Mouse (Mus musculus): ENCODE measurements around the gene Clvs2.

Gene Clvs2

DNA sequence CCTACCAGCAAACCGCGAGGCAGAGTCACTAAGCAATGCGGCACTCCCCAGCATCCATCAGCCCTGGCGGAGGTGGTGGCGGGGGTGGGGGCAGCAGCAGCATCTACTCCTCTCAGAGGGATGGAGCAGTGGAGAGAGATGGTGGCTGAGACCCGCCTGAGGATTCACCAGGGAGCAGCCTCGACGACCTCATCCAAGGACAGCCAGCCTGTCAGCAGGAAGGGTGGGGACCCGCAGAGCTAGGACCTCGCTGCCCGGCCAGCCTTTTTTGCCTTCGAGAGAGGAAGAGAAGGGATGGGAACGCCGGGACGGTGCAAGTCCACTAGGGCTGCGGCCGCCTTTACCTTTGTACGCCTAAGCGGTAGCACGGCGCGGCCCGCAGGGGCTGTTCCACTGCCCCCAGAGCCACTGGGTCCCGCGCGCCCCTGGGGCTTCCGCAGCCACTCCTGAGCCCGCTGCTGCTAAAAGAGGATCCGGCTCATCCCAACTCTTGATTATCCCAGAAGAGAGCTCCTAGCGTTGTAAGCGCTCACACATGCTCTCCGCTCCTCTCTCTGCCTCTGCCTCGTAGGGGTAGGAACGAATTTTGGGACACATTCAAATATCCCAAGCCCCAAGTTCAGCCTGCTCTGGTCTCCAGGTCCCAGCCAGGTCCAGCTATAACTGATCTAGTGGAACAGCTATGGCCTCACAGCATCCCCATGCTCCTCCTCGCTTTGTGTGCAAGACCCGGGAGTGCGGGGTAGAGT, at the start of gene Clvs2:
Gene Clvs2, minus strand, starts transcription at position 639 of the 749 bp plus-strand sequence.
- no peak for DNase-seq (ENCODE audit: low read depth in 2 of 2, low spot score in 2 of 2)

DNA sequence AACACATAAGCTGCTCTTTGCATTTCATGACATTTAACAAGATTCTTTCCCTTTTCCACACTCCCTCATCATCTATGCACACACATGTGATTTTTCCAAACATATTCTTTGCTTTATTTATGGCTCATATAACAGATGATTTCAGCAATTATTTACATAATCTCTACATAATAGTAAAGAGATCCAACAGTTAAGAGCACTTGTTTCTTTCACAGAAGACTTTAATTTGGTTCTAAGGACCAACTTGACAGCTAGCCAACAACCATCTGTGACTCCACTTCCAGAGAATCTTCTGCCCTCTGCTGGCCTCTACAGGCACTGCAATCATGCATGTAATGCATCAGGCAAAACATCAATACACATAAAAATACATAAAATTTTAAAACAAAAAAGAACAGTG, 28.6 kb upstream of the Clvs2 start:
- DNase-seq (ENCODE audit: low read depth in 2 of 2, low spot score in 2 of 2), result no peak

DNA sequence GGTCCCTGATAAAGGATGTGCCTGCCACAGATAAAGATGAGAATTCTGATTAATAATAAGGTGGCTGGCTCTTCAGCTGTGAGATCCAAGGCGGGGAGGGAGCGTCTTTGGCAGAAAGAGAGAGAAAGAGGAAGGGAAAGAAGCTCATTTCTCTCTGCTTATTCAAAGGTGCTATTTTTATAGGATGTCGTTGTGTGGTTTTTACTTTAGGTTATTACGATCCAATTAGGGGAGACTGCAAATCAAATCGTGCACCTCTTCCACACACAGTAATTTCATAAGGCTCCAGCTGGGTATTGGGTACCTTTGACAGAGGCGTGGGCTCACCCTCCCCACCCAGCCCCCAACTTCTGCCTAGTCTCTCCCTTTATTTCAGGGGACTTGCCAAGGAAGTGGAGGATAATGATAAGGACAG, 985 bp downstream of the Clvs2 start:
- no peak for DNase-seq (ENCODE audit: low read depth in 2 of 2, low spot score in 2 of 2)

DNA sequence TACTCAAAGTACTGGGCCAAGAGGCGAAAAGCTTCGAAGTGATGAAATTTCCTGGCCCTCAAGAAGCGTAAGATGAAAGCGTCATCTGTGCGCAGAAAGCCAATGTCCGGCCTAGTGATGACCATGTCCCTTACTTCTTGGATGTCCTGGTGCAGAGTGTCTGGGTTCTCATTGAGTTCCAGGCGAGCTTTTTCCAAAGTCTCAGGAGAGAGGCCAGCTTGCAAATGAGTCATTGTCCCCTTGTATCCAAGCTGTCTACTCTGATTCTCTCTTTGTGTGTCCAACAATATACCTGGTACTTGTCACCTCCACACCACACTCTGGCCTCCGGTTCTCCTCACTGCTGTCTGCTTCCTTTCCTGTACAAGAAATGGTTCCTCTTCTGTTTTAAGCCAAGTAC, 1.9 kb downstream of the Clvs2 start:
- DNase-seq (ENCODE audit: low read depth in 2 of 2, low spot score in 2 of 2), result no peak

- no peak for DNase-seq (ENCODE audit: low read depth in 2 of 2, low spot score in 2 of 2)
Observed at GRCm38 (mm10) chr10:33616207-33616606, 8.4 kb downstream of the Clvs2 start.

DNA sequence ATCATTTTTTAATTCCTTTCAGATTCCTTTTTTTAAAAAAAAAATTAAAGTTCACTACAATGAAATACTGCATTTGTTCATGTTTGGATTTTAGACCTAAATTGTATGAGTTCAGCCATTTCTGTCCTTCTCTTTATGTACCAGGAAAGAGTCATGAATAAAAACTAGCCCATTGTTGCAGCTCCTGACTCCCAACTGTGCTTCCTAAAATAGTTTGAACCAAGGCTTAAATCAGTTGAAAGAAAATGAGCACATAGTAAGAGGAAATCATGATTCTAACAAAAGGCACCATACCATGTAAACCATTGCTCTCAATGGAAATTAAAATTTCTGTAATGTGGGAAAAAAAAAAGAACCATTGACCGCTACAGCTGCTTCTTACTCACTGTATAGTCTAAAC, 11.4 kb downstream of the Clvs2 start:
- no peak for DNase-seq (ENCODE audit: low read depth in 2 of 2, low spot score in 2 of 2)

DNA sequence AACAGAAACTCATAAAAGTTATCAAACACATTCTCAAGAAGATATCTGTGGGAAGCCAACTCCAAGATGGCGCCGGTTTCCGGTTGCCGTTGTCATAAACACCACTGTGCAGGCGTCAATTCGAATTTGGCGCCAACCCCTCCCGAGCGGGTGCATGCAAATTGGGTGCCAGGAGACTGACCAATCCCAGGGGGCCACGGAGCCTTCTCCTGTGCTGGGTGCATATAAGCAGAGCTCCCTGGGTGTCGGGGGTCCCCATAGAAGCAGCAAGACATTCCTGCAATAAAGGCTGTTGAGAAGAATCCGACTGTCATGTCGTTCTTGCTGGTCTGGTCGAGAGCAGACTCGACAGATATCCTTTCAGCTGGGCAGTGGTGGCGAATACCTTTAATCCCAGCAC, 31.8 kb downstream of the Clvs2 start:
- no peak for DNase-seq (ENCODE audit: low read depth in 2 of 2, low spot score in 2 of 2)

DNA sequence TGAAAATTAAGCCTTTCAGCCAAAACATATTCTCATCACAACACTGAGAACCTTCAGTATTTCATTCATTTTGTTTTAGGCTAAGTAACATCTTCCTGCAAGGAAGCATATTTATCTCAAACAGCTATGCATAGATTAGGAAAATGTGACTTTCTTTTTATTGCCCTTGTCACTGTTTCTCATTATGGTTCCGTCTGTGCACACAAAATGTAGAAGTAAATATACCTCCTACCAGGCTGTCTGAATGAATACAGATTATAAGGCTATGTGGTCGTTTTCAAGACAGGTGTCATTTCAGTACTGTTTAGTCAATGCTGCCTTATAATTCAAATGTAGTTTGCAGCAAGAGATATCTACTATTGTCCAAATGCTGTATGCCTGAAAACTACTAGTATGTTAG, 35.8 kb downstream of the Clvs2 start:
- DNase-seq (ENCODE audit: low read depth in 2 of 2, low spot score in 2 of 2), result no peak

DNA sequence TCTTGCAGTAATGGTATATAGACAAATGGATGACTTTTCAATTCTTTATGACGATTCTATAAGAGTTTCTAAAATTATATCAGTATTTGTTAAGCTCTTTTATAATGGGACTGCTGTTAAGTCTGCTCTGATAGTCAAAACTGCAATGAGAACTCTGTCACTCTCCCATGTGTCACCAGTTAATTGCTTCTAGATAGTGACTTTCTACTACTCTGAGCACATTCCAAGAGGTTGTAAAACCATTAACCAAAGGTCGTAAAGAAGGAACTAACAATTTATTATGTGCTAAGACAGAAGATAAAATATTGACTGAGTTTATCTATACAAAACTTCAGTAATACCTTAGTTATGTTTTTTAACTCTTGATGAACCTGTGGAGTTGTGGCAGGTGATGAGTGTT, 37.5 kb downstream of the Clvs2 start:
- DNase-seq (ENCODE audit: low read depth in 2 of 2, low spot score in 2 of 2), result no peak

GRCm38 (mm10) chr10:33558081-33558480, 66.5 kb downstream of the Clvs2 start:
- no peak for DNase-seq (ENCODE audit: low read depth in 2 of 2, low spot score in 2 of 2)

GRCm38 (mm10) chr10:33540331-33540730, 84.2 kb downstream of the Clvs2 start:
- DNase-seq (ENCODE audit: low read depth in 2 of 2, low spot score in 2 of 2), result no peak

Data from CD8-positive naive resting alpha-beta T cell, adult 2 months (primary cell).